Mouse (Mus musculus): ENCODE data around the gene Kat8. TPM values are rescaled to one million over a fixed set of nuclear protein-coding genes. Genes with fewer than 3 reads are reported as not detected.

The Kat8 gene
- polyA plus RNA-seq, 1 experiment from 2014 or later: 10.6 TPM

- H3K36me3 ChIP-seq (ENCODE audit: inconsistent target): peaks cover 21% of the 10 kb centered on the region
- peak within 1 kb of the TSS; percentile 94 for H3K27ac ChIP-seq
- under 1% methylated on average over 89 of the region's 92 CpGs for WGBS (ENCODE audit: missing documents)
- H3K79me2 ChIP-seq (ENCODE audit: inconsistent target): peaks cover 43% of the 10 kb centered on the region
- peak within 1 kb of the TSS; percentile 86 for H3K4me3 ChIP-seq (ENCODE audit: inconsistent target)
Measured at GRCm38 (mm10) chr7:127967004-127967921, 54.9 kb downstream of the Kat8 start, which contains the start of gene Fus. Gene Fus (plus strand): TSS chr7:127967457.

GRCm38 (mm10) chr7:127967922-127968828 lies 55.9 kb downstream of the Kat8 start:
- H3K36me3 ChIP-seq (ENCODE audit: inconsistent target): peaks cover 29% of the 10 kb centered on the region
- H3K79me2 ChIP-seq (ENCODE audit: inconsistent target): peaks cover 53% of the 10 kb centered on the region
- H3K4me3 ChIP-seq (ENCODE audit: inconsistent target): peak overlapping the region; percentile 86
- under 1% methylated on average over 33 of the region's 42 CpGs for WGBS (ENCODE audit: missing documents)
- H3K27ac ChIP-seq: peak overlapping the region; percentile 94

GRCm38 (mm10) chr7:127974413-127974930 lies 62.2 kb downstream of the Kat8 start:
- Histone ChIP-seq H3K27ac (no peak overlapping the region), H3K4me3 (ENCODE audit: inconsistent target) (no peak overlapping the region), H3K36me3 (ENCODE audit: inconsistent target) (peaks cover 85% of the 10 kb centered on the region), H3K79me2 (ENCODE audit: inconsistent target) (peaks cover 100% of the 10 kb centered on the region)
- 92% methylated on average over 2 of the region's 2 CpGs for WGBS (ENCODE audit: missing documents)

Other genes starting within 250 kb of the Kat8 start
- 16.0 to 37.5 TPM (median 23.3 TPM) in 3 replicates for gene Bcl7c, start 203.6 kb upstream of the Kat8 start, polyA plus RNA-seq (2018)
- not detected in 3 replicates for gene Ctf1, start 199.8 kb upstream of the Kat8 start, polyA plus RNA-seq (2018)
- not detected in 3 replicates for gene Ctf2, start 180.3 kb upstream of the Kat8 start, polyA plus RNA-seq (2018)
- gene Fbxl19, start 168.0 kb upstream of the Kat8 start, polyA plus RNA-seq (2018): 4.9 to 11.8 TPM (median 5.8 TPM) in 3 replicates
- 31.3 to 38.6 TPM (median 33.4 TPM) in 3 replicates for gene Orai3, start 142.7 kb upstream of the Kat8 start, polyA plus RNA-seq (2018)
- 11.6 to 14.1 TPM (median 12.7 TPM) in 3 replicates for gene Setd1a, start 135.8 kb upstream of the Kat8 start, polyA plus RNA-seq (2018)
- 0.49 to 3.2 TPM (median 0.57 TPM) in 3 replicates for gene Gm49388, start 126.9 kb upstream of the Kat8 start, polyA plus RNA-seq (2018)
- gene Hsd3b7, start 111.9 kb upstream of the Kat8 start, polyA plus RNA-seq (2018): 14.9 to 55.1 TPM (median 55.0 TPM) in 3 replicates
- 150 to 165 TPM (median 155 TPM) in 3 replicates for gene Stx4a, start 88.2 kb upstream of the Kat8 start, polyA plus RNA-seq (2018)
- gene Stx1b, start 88.0 kb upstream of the Kat8 start, polyA plus RNA-seq (2018): 0.05 to 0.09 TPM in 2 of 3 replicates, not detected in the other
- 14.9 to 18.4 TPM (median 16.3 TPM) in 3 replicates for gene Zfp646, start 36.3 kb upstream of the Kat8 start, polyA plus RNA-seq (2018)
- 3.2 to 5.8 TPM (median 4.7 TPM) in 3 replicates for gene Zfp668, start 35.7 kb upstream of the Kat8 start, polyA plus RNA-seq (2018)
- 0.13 TPM in 1 of 3 replicates, not detected in the others for gene Prss53, start 21.5 kb upstream of the Kat8 start, polyA plus RNA-seq (2018)
- not detected in 3 replicates for gene Gm21974, start 17.1 kb upstream of the Kat8 start, polyA plus RNA-seq (2018)
- gene Vkorc1, start 16.9 kb upstream of the Kat8 start, polyA plus RNA-seq (2018): 38.2 to 42.7 TPM (median 41.1 TPM) in 3 replicates
- 30.8 to 48.5 TPM (median 38.0 TPM) in 3 replicates for gene Bckdk, start 8.4 kb upstream of the Kat8 start, polyA plus RNA-seq (2018)
- not detected in 3 replicates for gene Prss8, start 17.6 kb downstream of the Kat8 start, polyA plus RNA-seq (2018)
- 1.0 to 1.7 TPM (median 1.2 TPM) in 3 replicates for gene Prss36, start 34.2 kb downstream of the Kat8 start, polyA plus RNA-seq (2018)
- gene Fus, start 54.9 kb downstream of the Kat8 start, polyA plus RNA-seq (2018): 187 to 395 TPM (median 346 TPM) in 3 replicates
- gene Pycard, start 81.4 kb downstream of the Kat8 start, polyA plus RNA-seq (2018): 19.6 to 111 TPM (median 82.3 TPM) in 3 replicates
- not detected in 3 replicates for gene Trim72, start 91.4 kb downstream of the Kat8 start, polyA plus RNA-seq (2018)
- 101 to 216 TPM (median 128 TPM) in 3 replicates for gene Itgam, start 150.1 kb downstream of the Kat8 start, polyA plus RNA-seq (2018)
- 1.0 to 2.2 TPM (median 1.6 TPM) in 3 replicates for gene Gm49368, start 150.2 kb downstream of the Kat8 start, polyA plus RNA-seq (2018)
- gene Itgax, start 217.0 kb downstream of the Kat8 start, polyA plus RNA-seq (2018): 4.4 to 10.4 TPM (median 7.7 TPM) in 3 replicates
- 0.22 to 0.40 TPM (median 0.32 TPM) in 3 replicates for gene Itgad, start 241.9 kb downstream of the Kat8 start, polyA plus RNA-seq (2018)

Measured in macrophage (primary cell).